Mouse (Mus musculus): ENCODE measurements around the gene Zfp706.

DNA sequence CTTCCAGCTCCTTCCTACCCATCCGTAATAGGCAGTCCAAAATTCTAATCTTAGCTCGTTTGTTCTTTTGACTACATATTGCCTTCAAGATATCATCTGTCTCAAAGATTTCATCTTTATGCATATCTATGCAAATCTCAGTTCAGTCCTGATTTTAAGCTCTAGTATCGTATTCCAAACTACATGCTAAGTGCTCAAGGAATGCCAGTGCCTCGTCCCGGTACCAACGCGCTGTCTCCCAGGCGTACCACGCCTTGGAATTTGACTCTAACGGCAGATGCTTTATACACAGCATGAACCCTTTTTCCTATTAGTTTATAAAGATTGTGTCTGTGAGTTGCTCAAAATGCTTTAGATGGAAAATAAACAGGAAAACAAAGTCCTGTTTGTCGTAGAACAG lies 17.7 kb downstream of the Zfp706 start:
- TF ChIP-seq CTCF (IDR thresholded peaks at IDR 0.05; ENCODE audit: borderline replicate concordance, insufficient read depth, low read length) (no peak), POLR2A (IDR thresholded peaks at IDR 0.05; ENCODE audit: low read depth, low read length) (no peak)

Data from embryonic fibroblast, embryonic 13.5 days (primary cell).